Mouse (Mus musculus) ES-E14 (cell line): ENCODE results near the gene Cebpb.

Experiments used
- HCFC1 ChIP-seq: IDR thresholded peaks from 2 replicates; pipeline ENCODE4 v1.6.1; 2012; ENCODE audit warnings: low read length, inconsistent platforms, borderline replicate concordance; ENCODE audit not compliant: insufficient read depth
- MAFK ChIP-seq: IDR thresholded peaks from 2 replicates; pipeline ENCODE4 v1.6.1; 2014; ENCODE audit warnings: mild to moderate bottlenecking, low read depth, low read length, inconsistent platforms; ENCODE audit not compliant: insufficient read depth
- ZNF384 ChIP-seq: IDR thresholded peaks from 2 replicates; pipeline ENCODE4 v1.6.1; 2012; ENCODE audit warnings: low read depth, low read length, inconsistent platforms

GRCm38 (mm10) chr2:167661270-167662203 lies 27.2 kb upstream of the Cebpb start, which contains the start of gene Gm20431:
- TF ChIP-seq MAFK = no peak
- no peak for TF ChIP-seq ZNF384
- no peak for TF ChIP-seq HCFC1
